Mouse (Mus musculus): ENCODE measurements around the gene Spats2l.

- TF ChIP-seq CTCF (IDR thresholded peaks at IDR 0.05; ENCODE audit: low read depth) (no peak), EP300 (IDR thresholded peaks at IDR 0.05; ENCODE audit: low read depth) (no peak)
Measured at GRCm38 (mm10) chr1:57954376-57954765, 180.4 kb downstream of the Spats2l start.

All from liver, embryonic 14.5 days (tissue).